Mouse (Mus musculus) urinary bladder, postnatal 4 days (tissue): ENCODE results near the gene Hsf2.
"Not testable (repeated sequence)": the region's sequence is repeated elsewhere in the genome, so short reads cannot be mapped to it uniquely, and the experiment has no call there.

Source experiments
- DNase-seq, 2 experiments: peaks; one replicate each; pipeline ENCODE4 v3.0.0; 2021 to 2022; ENCODE audit warnings: low spot score in 2 of 2

Hsf2 gene

GRCm38 (mm10) chr10:57531616-57532217 is 45.5 kb downstream of the Hsf2 start:
- DNase-seq, result no peak

- DNase-seq, result peak; percentile 89 to 95
These were observed 46.3 kb downstream of the Hsf2 start, which contains the start of gene Serinc1 for GRCm38 (mm10) chr10:57532218-57533101. Gene Serinc1, minus strand, starts transcription at chr10:57532530.

GRCm38 (mm10) chr10:57543890-57544289 is 57.7 kb downstream of the Hsf2 start:
- not testable (repeated sequence) for DNase-seq

GRCm38 (mm10) chr10:57549631-57550030 is 63.4 kb downstream of the Hsf2 start:
- DNase-seq, result no peak

DNA sequence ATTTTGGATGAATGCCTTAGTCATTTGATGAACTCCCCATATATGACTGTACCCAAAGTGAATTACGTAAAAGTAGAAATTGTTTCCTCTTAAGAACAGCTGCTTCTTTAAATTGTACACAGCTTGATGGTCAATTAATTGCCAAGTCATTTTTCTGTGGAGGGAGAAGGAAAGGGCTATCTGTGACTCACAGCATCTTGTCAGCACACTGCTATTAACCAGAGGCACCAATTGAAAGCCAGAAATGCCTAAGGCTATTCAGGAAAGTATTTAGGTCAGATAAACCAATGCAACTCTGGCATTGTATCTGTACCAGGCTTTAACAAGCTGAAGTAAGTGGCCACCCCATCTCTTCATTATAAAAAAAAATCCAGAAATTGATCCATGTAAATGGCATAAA is 67.5 kb downstream of the Hsf2 start:
- DNase-seq, result no peak

DNA sequence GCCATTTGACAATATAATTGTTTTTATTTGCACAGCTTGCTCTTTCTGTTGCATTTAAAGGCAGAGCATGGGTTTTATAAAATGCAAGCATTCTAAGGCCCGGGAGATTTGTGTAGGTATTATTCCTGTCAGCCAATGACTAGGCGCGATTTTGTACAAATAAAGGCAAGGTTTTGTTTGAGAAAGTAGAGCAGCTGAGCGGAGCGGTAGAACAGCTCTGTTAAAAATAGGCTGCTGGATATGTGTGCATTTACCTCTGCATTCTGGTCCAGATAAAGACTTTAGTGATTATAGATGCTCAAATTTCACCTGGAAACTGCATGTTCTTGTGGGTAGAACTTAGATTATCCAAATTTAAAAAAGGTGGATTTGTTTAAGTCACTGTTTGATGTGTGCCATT is 71.4 kb downstream of the Hsf2 start:
- no peak for DNase-seq
